Mouse (Mus musculus): ENCODE data around the gene Tbc1d16. TPM values are rescaled to one million over a fixed set of nuclear protein-coding genes. Genes with fewer than 3 reads are reported as not detected.
"Not testable (repeated sequence)": the region's sequence is repeated elsewhere in the genome, so short reads cannot be mapped to it uniquely, and the experiment has no call there.

Tbc1d16 gene
- polyA plus RNA-seq (2016; fragmentation: Nextera tagmentation; extraction: Ambion mirVana) = 25.3 and 25.5 TPM in 2 replicates

- no peaks in the 10 kb centered on the region for H3K9me3 ChIP-seq
- peak; percentile 92 for DNase-seq (ENCODE audit: low spot score)
Observed at GRCm38 (mm10) chr11:119228091-119228781, at the start of gene Tbc1d16, which contains the start of gene Ccdc40. Gene Tbc1d16 (minus strand): TSS chr11:119228499. Gene Ccdc40 (plus strand): TSS chr11:119228572.

GRCm38 (mm10) chr11:119273186-119273930 lies 45.1 kb upstream of the Tbc1d16 start:
- Histone ChIP-seq H3K27me3 (replicated peaks; ENCODE audit: low read depth, poor library complexity, severe bottlenecking) (no peaks in the 10 kb centered on the region), H3K4me1 (peaks cover 16% of the 10 kb centered on the region), H3K27ac (replicated peaks) (no peak overlapping the region), H3K4me3 (no peak overlapping the region), H3K36me3 (replicated peaks) (peaks cover 33% of the 10 kb centered on the region), H3K9me3 (no peaks in the 10 kb centered on the region)
- no peak for DNase-seq (ENCODE audit: low spot score)
- WGBS = 91% methylated on average over 8 of the region's 8 CpGs

More at GRCm38 (mm10) chr11:119228091-119228781, at the start of gene Tbc1d16, which contains the start of gene Ccdc40:
- Histone ChIP-seq H3K36me3 (replicated peaks) (peaks cover 26% of the 10 kb centered on the region), H3K27ac (replicated peaks) (peak within 1 kb of the TSS; percentile 93), H3K27me3 (replicated peaks; ENCODE audit: low read depth, poor library complexity, severe bottlenecking) (no peaks in the 10 kb centered on the region), H3K4me3 (peak within 1 kb of the TSS; percentile 88), H3K4me1 (peaks cover 69% of the 10 kb centered on the region)
- under 1% methylated on average over 66 of the region's 66 CpGs for WGBS

- not testable (repeated sequence) for H3K27ac ChIP-seq (replicated peaks); H3K27me3 ChIP-seq (replicated peaks; ENCODE audit: low read depth, poor library complexity, severe bottlenecking); DNase-seq (ENCODE audit: low spot score); H3K9me3 ChIP-seq; H3K4me3 ChIP-seq
- Histone ChIP-seq H3K36me3 (replicated peaks) (peaks cover 33% of the 10 kb centered on the region), H3K4me1 (peaks cover 25% of the 10 kb centered on the region)
- 65% methylated on average over 3 of the region's 3 CpGs for WGBS
Observed at GRCm38 (mm10) chr11:119272492-119272891, 44.2 kb upstream of the Tbc1d16 start.

GRCm38 (mm10) chr11:119268557-119269195 lies 40.4 kb upstream of the Tbc1d16 start:
- H3K4me3 ChIP-seq = peak overlapping the region; percentile 75
- no peak overlapping the region for H3K27ac ChIP-seq (replicated peaks)
- WGBS = 81% methylated on average over 16 of the region's 16 CpGs
- peaks cover 29% of the 10 kb centered on the region for H3K4me1 ChIP-seq
- DNase-seq (ENCODE audit: low spot score) = no peak
- no peaks in the 10 kb centered on the region for H3K9me3 ChIP-seq
- H3K27me3 ChIP-seq (replicated peaks; ENCODE audit: low read depth, poor library complexity, severe bottlenecking) = no peaks in the 10 kb centered on the region
- peaks cover 19% of the 10 kb centered on the region for H3K36me3 ChIP-seq (replicated peaks)

- WGBS = 4% methylated on average over 52 of the region's 52 CpGs
Observed at GRCm38 (mm10) chr11:119267768-119268556, 39.7 kb upstream of the Tbc1d16 start, which contains the start of gene Gaa. Gene Gaa (plus strand): TSS chr11:119267887.

GRCm38 (mm10) chr11:119267241-119267674 lies 39.0 kb upstream of the Tbc1d16 start:
- Histone ChIP-seq H3K9me3 (no peaks in the 10 kb centered on the region), H3K36me3 (replicated peaks) (peaks cover 19% of the 10 kb centered on the region), H3K4me3 (peak overlapping the region; percentile 75), H3K27me3 (replicated peaks; ENCODE audit: low read depth, poor library complexity, severe bottlenecking) (no peaks in the 10 kb centered on the region), H3K27ac (replicated peaks) (no peak overlapping the region), H3K4me1 (peaks cover 29% of the 10 kb centered on the region)
- WGBS = 52% methylated on average over 6 of the region's 6 CpGs
- no peak for DNase-seq (ENCODE audit: low spot score)

More at GRCm38 (mm10) chr11:119267768-119268556, 39.7 kb upstream of the Tbc1d16 start, which contains the start of gene Gaa:
- no peaks in the 10 kb centered on the region for H3K9me3 ChIP-seq
- peak within 1 kb of the TSS; percentile 82 for H3K27ac ChIP-seq (replicated peaks)
- peak; percentile 96 for DNase-seq (ENCODE audit: low spot score)
- H3K27me3 ChIP-seq (replicated peaks; ENCODE audit: low read depth, poor library complexity, severe bottlenecking) = no peaks in the 10 kb centered on the region
- H3K36me3 ChIP-seq (replicated peaks) = peaks cover 15% of the 10 kb centered on the region; the same call in 1 of the 2 replicates
- H3K4me3 ChIP-seq = peak within 1 kb of the TSS; percentile 75
- peaks cover 29% of the 10 kb centered on the region for H3K4me1 ChIP-seq

GRCm38 (mm10) chr11:119265811-119266210 lies 37.5 kb upstream of the Tbc1d16 start:
- 76% methylated on average over 7 of the region's 7 CpGs for WGBS
- peaks cover 30% of the 10 kb centered on the region for H3K36me3 ChIP-seq (replicated peaks)
- no peak overlapping the region for H3K27ac ChIP-seq (replicated peaks)
- no peaks in the 10 kb centered on the region for H3K9me3 ChIP-seq
- H3K4me3 ChIP-seq = no peak overlapping the region
- H3K4me1 ChIP-seq = peaks cover 20% of the 10 kb centered on the region
- no peaks in the 10 kb centered on the region for H3K27me3 ChIP-seq (replicated peaks; ENCODE audit: low read depth, poor library complexity, severe bottlenecking)
- no peak for DNase-seq (ENCODE audit: low spot score)

GRCm38 (mm10) chr11:119264413-119264812 lies 36.1 kb upstream of the Tbc1d16 start:
- Histone ChIP-seq H3K27ac (replicated peaks) (no peak overlapping the region), H3K4me1 (peaks cover 20% of the 10 kb centered on the region), H3K36me3 (replicated peaks) (peaks cover 44% of the 10 kb centered on the region), H3K4me3 (no peak overlapping the region), H3K9me3 (no peaks in the 10 kb centered on the region), H3K27me3 (replicated peaks; ENCODE audit: low read depth, poor library complexity, severe bottlenecking) (no peaks in the 10 kb centered on the region)
- no peak for DNase-seq (ENCODE audit: low spot score)
- 93% methylated on average over 13 of the region's 13 CpGs for WGBS

- peaks cover 16% of the 10 kb centered on the region for H3K4me1 ChIP-seq
- WGBS = 94% methylated on average over 8 of the region's 8 CpGs
- no peaks in the 10 kb centered on the region for H3K9me3 ChIP-seq
- H3K4me3 ChIP-seq = no peak overlapping the region
- H3K27ac ChIP-seq (replicated peaks) = no peak overlapping the region
- DNase-seq (ENCODE audit: low spot score) = no peak
- H3K27me3 ChIP-seq (replicated peaks; ENCODE audit: low read depth, poor library complexity, severe bottlenecking) = no peaks in the 10 kb centered on the region
- H3K36me3 ChIP-seq (replicated peaks) = peaks cover 46% of the 10 kb centered on the region
Observed at GRCm38 (mm10) chr11:119259977-119260376, 31.7 kb upstream of the Tbc1d16 start.

- H3K36me3 ChIP-seq (replicated peaks) = peaks cover 37% of the 10 kb centered on the region
- peaks cover 16% of the 10 kb centered on the region for H3K4me1 ChIP-seq
- H3K9me3 ChIP-seq = no peaks in the 10 kb centered on the region
- peak overlapping the region; percentile 60; the same call in 1 of the 2 replicates for H3K27ac ChIP-seq (replicated peaks)
- DNase-seq (ENCODE audit: low spot score) = peak; percentile 55
- 67% methylated on average over 23 of the region's 23 CpGs for WGBS
- no peaks in the 10 kb centered on the region for H3K27me3 ChIP-seq (replicated peaks; ENCODE audit: low read depth, poor library complexity, severe bottlenecking)
- peak overlapping the region; percentile 45 for H3K4me3 ChIP-seq
Observed at GRCm38 (mm10) chr11:119258572-119259322, 30.4 kb upstream of the Tbc1d16 start.

- Histone ChIP-seq H3K4me3 (peak overlapping the region; percentile 45), H3K27ac (replicated peaks) (peak overlapping the region; percentile 60; the same call in 1 of the 2 replicates), H3K27me3 (replicated peaks; ENCODE audit: low read depth, poor library complexity, severe bottlenecking) (no peaks in the 10 kb centered on the region), H3K9me3 (no peaks in the 10 kb centered on the region), H3K36me3 (replicated peaks) (peaks cover 35% of the 10 kb centered on the region), H3K4me1 (peaks cover 21% of the 10 kb centered on the region)
- 65% methylated on average over 9 of the region's 9 CpGs for WGBS
- no peak for DNase-seq (ENCODE audit: low spot score)
Observed at GRCm38 (mm10) chr11:119258216-119258571, 29.9 kb upstream of the Tbc1d16 start.

Measured in embryonic facial prominence, embryonic 10.5 days (tissue).